Mouse (Mus musculus) limb, embryonic 12.5 days (tissue): Measurements from ENCODE around the gene Crybb1. TPM values are rescaled to one million over a fixed set of nuclear protein-coding genes. Genes with fewer than 3 reads are reported as not detected.

ENCODE experiments used
- ATAC-seq: fragments of 200-750 bp; cut with Nextera tagmentation; 2 replicates; pipeline ENCODE4 v1.8.0; 2017; ENCODE audit warnings: low read depth, moderate TSS enrichment; ENCODE audit not compliant: insufficient number of reproducible peaks, insufficient read depth, low FRiP score, low TSS enrichment
- H3K27ac ChIP-seq: fragments of 300-500 bp; sonication (generic); 2 replicates; pipeline ENCODE4 v1.5.1; 2016; ENCODE audit warnings: mild to moderate bottlenecking, moderate library complexity
- H3K27me3 ChIP-seq: fragments of 300-500 bp; sonication (generic); 2 replicates; pipeline ENCODE4 v1.6.1; 2016; ENCODE audit warnings: mild to moderate bottlenecking, moderate library complexity
- H3K36me3 ChIP-seq: fragments of 300-500 bp; sonication (generic); 2 replicates; pipeline ENCODE4 v1.6.1; 2016; ENCODE audit warnings: mild to moderate bottlenecking, moderate library complexity
- H3K4me1 ChIP-seq: fragments of 300-500 bp; sonication (generic); replicated peaks from 2 replicates; pipeline ENCODE4 v1.6.1; 2016
- H3K4me2 ChIP-seq: fragments of 300-500 bp; sonication (generic); 2 replicates; pipeline ENCODE4 v1.6.1; 2016; ENCODE audit warnings: mild to moderate bottlenecking, moderate library complexity
- H3K4me3 ChIP-seq: fragments of 300-500 bp; sonication (generic); replicated peaks from 2 replicates; pipeline ENCODE4 v1.5.1; 2016; ENCODE audit warnings: mild to moderate bottlenecking
- H3K9ac ChIP-seq: fragments of 300-500 bp; sonication (generic); replicated peaks from 2 replicates; pipeline ENCODE4 v1.6.1; 2016; ENCODE audit warnings: mild to moderate bottlenecking, moderate library complexity
- H3K9me3 ChIP-seq: fragments of 300-500 bp; sonication (generic); 2 replicates; pipeline ENCODE4 v1.6.1; 2016; ENCODE audit warnings: mild to moderate bottlenecking, moderate library complexity
- WGBS: fragments of 180-500 bp; shearing (Covaris S2); methylation state at CpG from one replicate; pipeline ENCODE4 v1.1.7; 2016; 5-methylcytosine and 5-hydroxymethylcytosine counted together
- polyA plus RNA-seq: library from polyadenylated mRNA; unstranded; fragments of >200 nt; fragmentation: Nextera tagmentation; extraction: Ambion mirVana; gene quantifications from 2 replicates; pipeline ENCODE4 v1.2.1, GENCODE M21; 2016

The Crybb1 gene
- polyA plus RNA-seq, 1 experiment from 2014 or later = 0.28 TPM

GRCm38 (mm10) chr5:112249106-112249505, 6.5 kb upstream of the Crybb1 start:
- 88% methylated on average over 11 of the region's 11 CpGs for WGBS

GRCm38 (mm10) chr5:112252400-112252799, 3.2 kb upstream of the Crybb1 start, which contains the start of gene Cryba4:
Cryba4 (minus strand) TSS chr5:112252518.
- H3K4me1 ChIP-seq = peaks cover 25% of the 10 kb centered on the region
- H3K9ac ChIP-seq = no peak within 1 kb of the TSS
- H3K36me3 ChIP-seq = no peaks in the 10 kb centered on the region
- H3K9me3 ChIP-seq = no peaks in the 10 kb centered on the region
- no peak within 1 kb of the TSS for H3K4me3 ChIP-seq
- ATAC-seq = no peak
- H3K27ac ChIP-seq = no peak within 1 kb of the TSS
- H3K4me2 ChIP-seq = no peak within 1 kb of the TSS
- H3K27me3 ChIP-seq = peaks cover 54% of the 10 kb centered on the region
- 83% methylated on average over 2 of the region's 2 CpGs for WGBS

More at GRCm38 (mm10) chr5:112249106-112249505, 6.5 kb upstream of the Crybb1 start:
- H3K36me3 ChIP-seq = no peaks in the 10 kb centered on the region
- H3K4me1 ChIP-seq = peaks cover 6% of the 10 kb centered on the region; the same call in 1 of the 2 replicates
- no peaks in the 10 kb centered on the region for H3K9me3 ChIP-seq
- no peak overlapping the region for H3K27ac ChIP-seq
- peaks cover 61% of the 10 kb centered on the region for H3K27me3 ChIP-seq
- H3K4me2 ChIP-seq = no peak overlapping the region
- ATAC-seq = no peak
- no peak overlapping the region for H3K4me3 ChIP-seq
- no peak overlapping the region for H3K9ac ChIP-seq

GRCm38 (mm10) chr5:112253169-112253568, 2.4 kb upstream of the Crybb1 start:
- 48% methylated on average over 8 of the region's 8 CpGs for WGBS
- no peak for ATAC-seq

DNA sequence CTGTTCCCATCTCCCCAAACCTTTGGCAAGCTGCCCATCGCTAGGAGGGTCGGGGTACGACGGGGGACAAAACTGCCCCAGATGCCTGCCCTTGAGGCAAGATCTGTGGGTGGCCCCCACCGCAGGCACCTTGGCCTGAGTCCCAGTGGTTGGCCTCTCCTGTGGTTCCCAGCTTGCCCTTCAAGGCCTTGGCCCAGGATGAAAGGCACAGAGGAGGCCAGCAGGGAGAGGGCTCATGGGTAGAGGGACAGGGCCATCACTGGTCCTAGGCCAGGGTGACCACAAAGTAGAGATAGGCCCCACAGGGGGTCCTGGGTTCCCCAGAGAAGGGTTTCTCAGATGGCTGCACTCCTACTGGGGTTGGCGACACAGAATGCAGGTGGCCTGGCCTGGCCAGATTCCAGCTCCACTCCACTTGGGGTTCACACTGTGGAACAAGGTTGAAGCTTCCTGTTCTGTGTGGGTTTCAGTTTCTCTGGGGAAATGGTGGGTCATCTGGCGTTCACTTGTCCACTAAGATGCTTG, 1.3 kb upstream of the Crybb1 start:
- no peak overlapping the region for H3K27ac ChIP-seq
- ATAC-seq = no peak
- peaks cover 38% of the 10 kb centered on the region for H3K4me1 ChIP-seq

More at GRCm38 (mm10) chr5:112253169-112253568, 2.4 kb upstream of the Crybb1 start:
- Histone ChIP-seq H3K4me1 (peaks cover 32% of the 10 kb centered on the region), H3K9ac (no peak overlapping the region), H3K4me3 (no peak overlapping the region), H3K36me3 (no peaks in the 10 kb centered on the region), H3K27me3 (peaks cover 47% of the 10 kb centered on the region), H3K4me2 (no peak overlapping the region), H3K27ac (no peak overlapping the region), H3K9me3 (no peaks in the 10 kb centered on the region)

DNA sequence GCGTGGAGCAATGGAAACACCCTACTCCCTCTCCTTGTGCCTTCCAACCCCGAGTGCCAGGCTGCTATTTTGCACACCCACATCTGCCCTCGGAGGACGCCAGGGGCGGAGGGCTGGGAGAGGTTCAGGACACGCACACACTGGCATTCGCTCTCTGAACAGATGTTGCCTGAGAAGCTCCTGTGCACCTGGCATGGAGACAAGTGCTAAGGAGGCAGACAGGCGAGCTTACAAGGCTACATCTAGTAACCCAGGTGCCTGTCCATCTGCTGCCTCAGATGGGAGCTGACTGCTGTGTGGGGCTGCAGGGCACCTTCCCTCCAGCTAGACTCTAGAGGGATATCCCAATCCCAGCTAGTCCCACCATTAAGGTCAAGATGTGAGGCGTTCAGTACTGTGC, 842 bp downstream of the Crybb1 start:
- Histone ChIP-seq H3K27me3 (peaks cover 46% of the 10 kb centered on the region), H3K4me2 (no peak overlapping the region), H3K9me3 (no peaks in the 10 kb centered on the region), H3K36me3 (no peaks in the 10 kb centered on the region), H3K4me1 (peaks cover 38% of the 10 kb centered on the region), H3K9ac (no peak overlapping the region), H3K4me3 (no peak overlapping the region), H3K27ac (0 out of 2 replicates have a peak overlapping the region, but pooled peaks have one; percentile 7)
- ATAC-seq = no peak
- WGBS = 81% methylated on average over 9 of the region's 9 CpGs

More for the DNA sequence above, 1.3 kb upstream of the Crybb1 start:
- no peak overlapping the region for H3K4me2 ChIP-seq
- no peak overlapping the region for H3K9ac ChIP-seq
- H3K4me3 ChIP-seq = no peak overlapping the region
- no peaks in the 10 kb centered on the region for H3K9me3 ChIP-seq
- 75% methylated on average over 7 of the region's 7 CpGs for WGBS
- H3K27me3 ChIP-seq = peaks cover 42% of the 10 kb centered on the region
- no peaks in the 10 kb centered on the region for H3K36me3 ChIP-seq

- ATAC-seq = peak; percentile 43; the same call in 1 of the 2 replicates
- Histone ChIP-seq H3K27ac (no peak overlapping the region), H3K4me2 (no peak overlapping the region), H3K9me3 (no peaks in the 10 kb centered on the region), H3K9ac (no peak overlapping the region), H3K4me1 (peaks cover 38% of the 10 kb centered on the region), H3K27me3 (peaks cover 38% of the 10 kb centered on the region), H3K4me3 (no peak overlapping the region), H3K36me3 (no peaks in the 10 kb centered on the region)
- WGBS = 29% methylated on average over 3 of the region's 3 CpGs
Observed at GRCm38 (mm10) chr5:112257896-112258295, 2.3 kb downstream of the Crybb1 start.

GRCm38 (mm10) chr5:112259862-112260650, 4.4 kb downstream of the Crybb1 start:
- Histone ChIP-seq H3K27me3 (peaks cover 47% of the 10 kb centered on the region), H3K4me2 (no peak overlapping the region), H3K9ac (no peak overlapping the region), H3K4me3 (no peak overlapping the region), H3K9me3 (no peaks in the 10 kb centered on the region), H3K36me3 (no peaks in the 10 kb centered on the region), H3K4me1 (peaks cover 30% of the 10 kb centered on the region), H3K27ac (no peak overlapping the region)
- 90% methylated on average over 16 of the region's 16 CpGs for WGBS
- ATAC-seq = no peak

GRCm38 (mm10) chr5:112260818-112261217, 5.2 kb downstream of the Crybb1 start:
- peaks cover 43% of the 10 kb centered on the region for H3K27me3 ChIP-seq
- ATAC-seq = no peak
- peaks cover 26% of the 10 kb centered on the region for H3K4me1 ChIP-seq
- H3K4me3 ChIP-seq = no peak overlapping the region
- no peak overlapping the region for H3K9ac ChIP-seq
- H3K4me2 ChIP-seq = no peak overlapping the region
- H3K36me3 ChIP-seq = no peaks in the 10 kb centered on the region
- no peaks in the 10 kb centered on the region for H3K9me3 ChIP-seq
- 90% methylated on average over 3 of the region's 3 CpGs for WGBS
- no peak overlapping the region for H3K27ac ChIP-seq

- Histone ChIP-seq H3K27ac (no peak overlapping the region), H3K9ac (no peak overlapping the region), H3K4me3 (no peak overlapping the region), H3K36me3 (no peaks in the 10 kb centered on the region), H3K9me3 (no peaks in the 10 kb centered on the region), H3K27me3 (peaks cover 69% of the 10 kb centered on the region), H3K4me2 (no peak overlapping the region), H3K4me1 (peaks cover 7% of the 10 kb centered on the region)
- no peak for ATAC-seq
- WGBS = 89% methylated on average over 7 of the region's 7 CpGs
Observed at GRCm38 (mm10) chr5:112264099-112264498, 8.5 kb downstream of the Crybb1 start.

DNA sequence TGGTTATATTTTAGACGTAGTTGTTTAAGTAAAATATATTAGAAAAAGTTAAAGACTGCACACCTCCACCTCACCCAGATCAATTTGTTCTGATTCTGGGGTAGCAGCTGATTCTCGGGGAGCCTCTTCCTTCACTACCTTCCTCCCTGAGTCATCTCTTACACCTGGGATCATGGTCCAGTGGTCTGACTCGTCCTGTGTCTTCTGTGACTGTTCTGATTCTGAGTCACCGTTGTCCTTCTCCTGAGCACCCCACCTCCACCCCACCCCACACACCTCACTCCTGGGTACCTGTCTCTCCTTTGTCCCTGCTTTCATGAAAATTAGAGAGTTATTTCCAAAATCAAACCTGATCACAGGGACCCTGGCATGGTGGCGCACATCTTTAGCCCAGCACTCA, 9.5 kb downstream of the Crybb1 start:
- ATAC-seq = no peak
- no peaks in the 10 kb centered on the region for H3K36me3 ChIP-seq
- H3K9me3 ChIP-seq = no peaks in the 10 kb centered on the region
- peaks cover 67% of the 10 kb centered on the region for H3K27me3 ChIP-seq
- H3K4me2 ChIP-seq = peak overlapping the region; percentile 49; the same call in 1 of the 2 replicates
- H3K27ac ChIP-seq = no peak overlapping the region
- WGBS = 87% methylated on average over 5 of the region's 5 CpGs
- peaks cover 10% of the 10 kb centered on the region for H3K4me1 ChIP-seq
- H3K4me3 ChIP-seq = no peak overlapping the region
- no peak overlapping the region for H3K9ac ChIP-seq

DNA sequence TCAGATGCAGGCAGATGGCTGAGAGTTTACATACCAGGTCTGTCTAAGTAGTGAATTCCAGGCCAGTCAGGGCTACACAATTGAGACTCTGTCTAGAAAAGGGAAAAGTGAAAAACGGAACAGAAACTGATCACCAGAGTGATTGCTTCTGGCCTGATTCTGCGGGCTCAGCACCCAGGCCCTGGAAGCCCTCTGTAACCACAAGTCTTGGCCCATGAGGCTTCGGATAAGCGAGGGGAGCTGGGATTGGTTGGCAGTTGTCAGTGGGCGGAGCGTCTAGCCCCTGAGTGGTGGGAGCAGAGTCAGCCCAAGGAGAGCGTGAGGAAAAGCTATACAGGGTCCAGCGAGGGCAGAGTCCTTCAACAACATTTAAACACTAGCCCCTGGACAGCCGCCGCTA, 9.9 kb downstream of the Crybb1 start:
- Histone ChIP-seq H3K4me1 (peaks cover 10% of the 10 kb centered on the region), H3K36me3 (no peaks in the 10 kb centered on the region), H3K4me2 (peak overlapping the region; percentile 49), H3K27ac (no peak overlapping the region), H3K9me3 (no peaks in the 10 kb centered on the region), H3K27me3 (peaks cover 66% of the 10 kb centered on the region), H3K4me3 (peak overlapping the region; percentile 12; the same call in 1 of the 2 replicates), H3K9ac (no peak overlapping the region)
- WGBS = 5% methylated on average over 10 of the region's 10 CpGs
- ATAC-seq = peak; percentile 63; the same call in 1 of the 2 replicates
